Mouse (Mus musculus) CH12F3 (cell line): ENCODE measurements around the gene Ttc7.

ENCODE experiments used
- in situ Hi-C: fragments of 300-500 bp; cut with MboI; formaldehyde crosslinking; loops from 2 replicates; pipeline ENCODE4 v1.14.3; 2020; ENCODE audit warnings: low sequenced_read_pairs

Gene Ttc7

GRCm38 (mm10) chr17:87403462-87403861, 120.8 kb downstream of the Ttc7 start:
- in situ Hi-C loops = no loop called here

GRCm38 (mm10) chr17:87405576-87405975, 122.9 kb downstream of the Ttc7 start:
- in situ Hi-C loops = no loop called here

GRCm38 (mm10) chr17:87406646-87407045, 124.0 kb downstream of the Ttc7 start:
- in situ Hi-C loops = no loop called here

- in situ Hi-C loops = no loop called here
Measured at GRCm38 (mm10) chr17:87418082-87418481, 135.4 kb downstream of the Ttc7 start.

- in situ Hi-C loops = no loop called here
Measured at GRCm38 (mm10) chr17:87427511-87427910, 144.8 kb downstream of the Ttc7 start, which contains the start of gene Stpg4. Stpg4 (minus strand) TSS chr17:87427741.

- in situ Hi-C loops = no loop called here
Measured at GRCm38 (mm10) chr17:87429431-87429830, 146.7 kb downstream of the Ttc7 start.
